Comparison of ENCODE assay signal across 9 mouse cellular contexts in the genomic region with DNA sequence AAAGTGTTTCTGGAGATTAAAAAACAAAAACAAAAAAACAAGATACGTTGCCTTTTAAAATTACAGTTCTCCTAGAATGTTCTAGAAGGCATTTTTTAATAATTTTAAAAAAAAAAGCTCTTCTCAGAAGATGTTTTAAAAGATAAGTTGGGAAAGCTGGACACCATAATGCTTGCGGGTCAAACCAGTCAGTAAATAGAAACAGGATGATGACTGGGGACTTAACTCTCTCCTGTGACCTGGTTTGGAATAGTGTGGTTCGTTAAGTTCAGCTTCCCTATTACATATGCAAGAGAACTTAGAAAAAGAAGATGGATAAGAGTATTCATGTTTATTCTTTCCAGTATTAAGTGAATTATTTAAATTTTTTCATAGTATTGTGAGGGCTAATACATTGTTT. TPM values are rescaled to one million over a fixed set of nuclear protein-coding genes. Genes with fewer than 3 reads are reported as not detected.
A peak's percentile ranks its signal among the peaks of the same experiment; 100 is the strongest.
DNase-seq lines count a peak whose midpoint lies in the region; ATAC-seq and TF ChIP-seq lines count a peak whose summit lies in the region.
"Had no signal": no experiment of that assay in that cellular context is flagged by ENCODE, and none has a peak within 500 bp of the region (broad histone marks: within the 10 kb centered on the region; RNA-seq: fewer than 3 reads in every experiment).

No protein-coding gene starts in this region.

- DNase-seq in heart, postnatal 25 days (ENCODE audit: low spot score), result no peak
- no peak for DNase-seq in ovary, postnatal 10 days (ENCODE audit: low spot score)
- DNase-seq in testis, postnatal 10 days (ENCODE audit: low spot score), result no peak
- no peak for DNase-seq in spleen, postnatal 14 days (ENCODE audit: low spot score in 2 of 2)

- no peaks in the 10 kb centered on the region for H3K9me3 ChIP-seq in heart, embryonic 14.5 days (ENCODE audit: control insufficient read depth, low read length)
- no peaks in the 10 kb centered on the region for H3K9me3 ChIP-seq in E14TG2a.4 (ENCODE audit: low read length)
- H3K9me3 ChIP-seq in forebrain, embryonic 13.5 days (replicated peaks), result no peaks in the 10 kb centered on the region
- H3K9me3 ChIP-seq in liver, embryonic 15.5 days (replicated peaks), result no peaks in the 10 kb centered on the region

- no peaks in the 10 kb centered on the region for H3K36me3 ChIP-seq in heart, embryonic 14.5 days (ENCODE audit: control insufficient read depth, insufficient read depth, low read length)
- H3K36me3 ChIP-seq in E14TG2a.4 (ENCODE audit: insufficient read depth, low read length), result no peaks in the 10 kb centered on the region
- no peaks in the 10 kb centered on the region for H3K36me3 ChIP-seq in forebrain, embryonic 13.5 days (ENCODE audit: poor library complexity, severe bottlenecking)
- H3K36me3 ChIP-seq in liver, embryonic 15.5 days (replicated peaks), result no peaks in the 10 kb centered on the region

- no peak for ATAC-seq in heart, embryonic 14.5 days (ENCODE audit: insufficient number of reproducible peaks, insufficient read depth, low FRiP score, low read depth)
- no peak for ATAC-seq in forebrain, embryonic 13.5 days
- ATAC-seq in liver, embryonic 15.5 days (ENCODE audit: insufficient read depth), result no peak

- intact Hi-C loops in heart, postnatal 25 days (cut with DNase I), result no loop called here

- no peak for TF ChIP-seq CTCF in E14TG2a.4 (conservative IDR thresholded peaks at IDR 0.05; ENCODE audit: low read length)

- H3K9ac ChIP-seq in heart, embryonic 14.5 days (ENCODE audit: low read length), result peak overlapping the region; percentile 93
- peak overlapping the region; percentile 89; the same call in 1 of the 2 replicates for H3K9ac ChIP-seq in forebrain, embryonic 13.5 days
- H3K9ac ChIP-seq in liver, embryonic 15.5 days, result peak overlapping the region; percentile 92

- H3K4me1 ChIP-seq in heart, embryonic 14.5 days (ENCODE audit: control insufficient read depth in 2 of 2, insufficient read depth in 2 of 2, low read length in 2 of 2), result peaks cover 0 to 20% of the 10 kb centered on the region in 2 experiments; a peak in 2 of 4 replicates
- peaks cover 39% of the 10 kb centered on the region for H3K4me1 ChIP-seq in E14TG2a.4 (replicated peaks; ENCODE audit: low read depth, low read length)
- peaks cover 32% of the 10 kb centered on the region for H3K4me1 ChIP-seq in forebrain, embryonic 13.5 days
- H3K4me1 ChIP-seq in liver, embryonic 15.5 days (replicated peaks), result peaks cover 48% of the 10 kb centered on the region

- H3K27me3 ChIP-seq in heart, embryonic 14.5 days (ENCODE audit: control insufficient read depth, insufficient read depth, low read length), result no peaks in the 10 kb centered on the region
- H3K27me3 ChIP-seq in E14TG2a.4 (ENCODE audit: insufficient read depth, low read length), result no peaks in the 10 kb centered on the region
- no peaks in the 10 kb centered on the region for H3K27me3 ChIP-seq in forebrain, embryonic 13.5 days
- H3K27me3 ChIP-seq in liver, embryonic 15.5 days, result no peaks in the 10 kb centered on the region

- H3K4me3 ChIP-seq in heart, embryonic 14.5 days (ENCODE audit: control insufficient read depth in 1 of 2, insufficient read depth in 1 of 2, low read depth in 1 of 2, low read length in 2 of 2), result peak overlapping the region; percentile 17 to 91; a peak in 3 of 4 replicates
- H3K4me3 ChIP-seq in E14TG2a.4 (replicated peaks; ENCODE audit: low read length), result peak overlapping the region; percentile 93
- peak overlapping the region; percentile 89 for H3K4me3 ChIP-seq in forebrain, embryonic 13.5 days
- peak overlapping the region; percentile 89 for H3K4me3 ChIP-seq in liver, embryonic 15.5 days (replicated peaks)

- peak overlapping the region; percentile 76 for H3K4me2 ChIP-seq in heart, embryonic 14.5 days (ENCODE audit: low read length)
- H3K4me2 ChIP-seq in forebrain, embryonic 13.5 days, result peak overlapping the region; percentile 72
- peak overlapping the region; percentile 76 for H3K4me2 ChIP-seq in liver, embryonic 15.5 days

- peak overlapping the region in 1 of 2 experiments; percentile 97; a peak in 1 of 4 replicates for H3K27ac ChIP-seq in heart, embryonic 14.5 days (replicated peaks in 1 of 2; ENCODE audit: control insufficient read depth in 1 of 2, insufficient read depth in 1 of 2, low read depth in 2 of 2, low read length in 2 of 2)
- no peak overlapping the region for H3K27ac ChIP-seq in forebrain, embryonic 13.5 days
- H3K27ac ChIP-seq in liver, embryonic 15.5 days (replicated peaks), result peak overlapping the region; percentile 98

- WGBS in heart, embryonic 14.5 days, result 1% methylated on average over 3 of the region's 3 CpGs
- 3% methylated on average over 3 of the region's 3 CpGs for WGBS in forebrain, embryonic 13.5 days
- WGBS in liver, embryonic 15.5 days (ENCODE audit: insufficient replicate concordance), result 0% methylated on average over 3 of the region's 3 CpGs

RNA-seq across cellular contexts. Expression of a gene that starts 1.9 kb away (rescaled TPM):
- 4.5 and 4.7 TPM in 2 replicates for polyA plus RNA-seq in heart, embryonic 14.5 days (2014; fragmentation: Nextera tagmentation; extraction: Ambion mirVana)
- 10 to 100 TPM; 19.3 to 21.7 TPM for total RNA-seq in heart, postnatal 25 days (2021)
- 5.2 TPM in 2 replicates for polyA plus RNA-seq in forebrain, embryonic 13.5 days (2015; fragmentation: Nextera tagmentation; extraction: Ambion mirVana)
- 2.6 and 3.0 TPM in 2 replicates for polyA plus RNA-seq in liver, embryonic 15.5 days (2015; fragmentation: Nextera tagmentation; extraction: Ambion mirVana)

RNA-seq across cellular contexts. Expression of a gene that starts 48.8 kb away (rescaled TPM):
- 11.6 and 13.1 TPM in 2 replicates for polyA plus RNA-seq in heart, embryonic 14.5 days (2014; fragmentation: Nextera tagmentation; extraction: Ambion mirVana)
- 10 to 100 TPM; 10.1 to 10.3 TPM for total RNA-seq in heart, postnatal 25 days (2021)
- 19.7 and 20.1 TPM in 2 replicates for polyA plus RNA-seq in forebrain, embryonic 13.5 days (2015; fragmentation: Nextera tagmentation; extraction: Ambion mirVana)
- 9.8 and 10.0 TPM in 2 replicates for polyA plus RNA-seq in liver, embryonic 15.5 days (2015; fragmentation: Nextera tagmentation; extraction: Ambion mirVana)

RNA-seq across cellular contexts. Expression of a gene that starts 54.7 kb away (rescaled TPM):
- polyA plus RNA-seq in heart, embryonic 14.5 days (2014; fragmentation: Nextera tagmentation; extraction: Ambion mirVana), result 0.24 TPM in 1 of 2 replicates, not detected in the other
- total RNA-seq in heart, postnatal 25 days (2021), result not detected
- polyA plus RNA-seq in forebrain, embryonic 13.5 days (2015; fragmentation: Nextera tagmentation; extraction: Ambion mirVana), result not detected in 2 replicates
- polyA plus RNA-seq in liver, embryonic 15.5 days (2015; fragmentation: Nextera tagmentation; extraction: Ambion mirVana), result not detected in 2 replicates
- polyA plus RNA-seq: large intestine, adult 2 months had no signal
